Mouse (Mus musculus) liver, postnatal 0 days (tissue): ENCODE measurements at regions not wholly inside any gene's neighbourhood (a gene's known extent, or its start where the extent isn't known, plus 50 kb on each side); places are given as distances from the start of the nearest gene placed in this dataset.

Source experiments
- ATAC-seq: fragments of 200-750 bp; cut with Nextera tagmentation; 2 replicates; pipeline ENCODE4 v1.8.0; 2017; ENCODE audit warnings: mild to moderate bottlenecking, moderate library complexity
- DNase-seq: peaks from one replicate; pipeline ENCODE4 v3.0.0-alpha.2; 2016
- H3K27ac ChIP-seq: fragments of 300-500 bp; sonication (generic); 2 replicates; pipeline ENCODE4 v1.5.1; 2014; ENCODE audit warnings: antibody characterized with exemption, moderate library complexity, mild to moderate bottlenecking, low read depth
- H3K27me3 ChIP-seq: fragments of 300-500 bp; sonication (generic); 2 replicates; pipeline ENCODE4 v1.6.1; 2014; ENCODE audit warnings: low read length, control low read depth, mixed read lengths; ENCODE audit not compliant: insufficient read depth
- H3K36me3 ChIP-seq: fragments of 300-500 bp; sonication (generic); replicated peaks from 2 replicates; pipeline ENCODE4 v1.6.1; 2014; ENCODE audit warnings: mild to moderate bottlenecking, control low read depth, low read length, moderate library complexity, mixed read lengths; ENCODE audit not compliant: insufficient read depth
- H3K4me1 ChIP-seq: fragments of 300-500 bp; sonication (generic); 2 replicates; pipeline ENCODE4 v1.6.1; 2014; ENCODE audit warnings: antibody characterized with exemption, mild to moderate bottlenecking, control low read depth; ENCODE audit not compliant: insufficient read depth
- H3K4me2 ChIP-seq: fragments of 300-500 bp; sonication (generic); 2 replicates; pipeline ENCODE4 v1.6.1; 2014; ENCODE audit warnings: low read depth, mild to moderate bottlenecking, low read length, moderate library complexity, mixed read lengths
- H3K4me3 ChIP-seq: fragments of 300-500 bp; sonication (generic); 2 replicates; pipeline ENCODE4 v1.5.1; 2014; ENCODE audit warnings: low read depth, low read length
- H3K9ac ChIP-seq: fragments of 300-500 bp; sonication (generic); replicated peaks from 2 replicates; pipeline ENCODE4 v1.6.1; 2014; ENCODE audit warnings: mild to moderate bottlenecking, moderate library complexity
- H3K9me3 ChIP-seq: fragments of 300-500 bp; sonication (generic); 2 replicates; pipeline ENCODE4 v1.6.1; 2016; ENCODE audit warnings: mild to moderate bottlenecking, control low read depth, low read length, mixed read lengths
- CTCF ChIP-seq: sonication (generic); IDR thresholded peaks from 2 replicates; pipeline ENCODE4 v1.5.1; 2016; ENCODE audit warnings: antibody characterized with exemption, low read depth
- EP300 ChIP-seq: IDR thresholded peaks from 2 replicates; pipeline ENCODE4 v1.6.1; 2016; ENCODE audit warnings: antibody characterized with exemption, low read depth, mild to moderate bottlenecking
- WGBS: fragments of 180-500 bp; shearing (Covaris S2); extraction: QIAGEN DNeasy Blood & Tissue Kit; methylation state at CpG from one replicate; pipeline ENCODE4 v1.1.7; 2014; ENCODE audit not compliant: insufficient replicate concordance; 5-methylcytosine and 5-hydroxymethylcytosine counted together

DNA sequence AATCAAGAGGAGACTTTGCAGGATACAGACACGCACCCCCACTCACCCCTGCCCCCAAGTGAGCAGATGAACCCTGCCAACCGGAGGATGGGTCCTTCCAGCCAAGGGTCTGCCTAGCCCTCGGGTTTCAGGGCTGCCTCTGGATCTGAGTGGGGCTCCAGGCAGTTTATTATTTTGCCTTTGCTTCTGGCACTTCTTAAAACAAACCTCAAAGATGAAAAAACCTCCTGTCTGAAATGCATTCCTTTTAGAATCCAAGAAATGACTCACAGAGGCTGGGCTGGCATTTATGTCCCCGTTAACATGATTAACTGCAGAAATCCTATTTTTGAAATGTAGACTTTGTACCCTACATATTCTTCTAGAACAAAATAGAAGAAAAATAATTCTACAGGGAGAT, 76.3 kb downstream of the Ets2 start:
- no peak for DNase-seq
- H3K9me3 ChIP-seq, result no peaks in the 10 kb centered on the region
- no peak overlapping the region for H3K27ac ChIP-seq
- no peaks in the 10 kb centered on the region for H3K36me3 ChIP-seq
- no peaks in the 10 kb centered on the region for H3K4me1 ChIP-seq
- H3K4me3 ChIP-seq, result no peak overlapping the region
- H3K9ac ChIP-seq, result no peak overlapping the region
- no peaks in the 10 kb centered on the region for H3K27me3 ChIP-seq
- ATAC-seq, result no peak
- no peak for TF ChIP-seq CTCF
- TF ChIP-seq EP300, result no peak
- 70% methylated on average over 4 of the region's 4 CpGs for WGBS
- H3K4me2 ChIP-seq, result no peak overlapping the region

DNA sequence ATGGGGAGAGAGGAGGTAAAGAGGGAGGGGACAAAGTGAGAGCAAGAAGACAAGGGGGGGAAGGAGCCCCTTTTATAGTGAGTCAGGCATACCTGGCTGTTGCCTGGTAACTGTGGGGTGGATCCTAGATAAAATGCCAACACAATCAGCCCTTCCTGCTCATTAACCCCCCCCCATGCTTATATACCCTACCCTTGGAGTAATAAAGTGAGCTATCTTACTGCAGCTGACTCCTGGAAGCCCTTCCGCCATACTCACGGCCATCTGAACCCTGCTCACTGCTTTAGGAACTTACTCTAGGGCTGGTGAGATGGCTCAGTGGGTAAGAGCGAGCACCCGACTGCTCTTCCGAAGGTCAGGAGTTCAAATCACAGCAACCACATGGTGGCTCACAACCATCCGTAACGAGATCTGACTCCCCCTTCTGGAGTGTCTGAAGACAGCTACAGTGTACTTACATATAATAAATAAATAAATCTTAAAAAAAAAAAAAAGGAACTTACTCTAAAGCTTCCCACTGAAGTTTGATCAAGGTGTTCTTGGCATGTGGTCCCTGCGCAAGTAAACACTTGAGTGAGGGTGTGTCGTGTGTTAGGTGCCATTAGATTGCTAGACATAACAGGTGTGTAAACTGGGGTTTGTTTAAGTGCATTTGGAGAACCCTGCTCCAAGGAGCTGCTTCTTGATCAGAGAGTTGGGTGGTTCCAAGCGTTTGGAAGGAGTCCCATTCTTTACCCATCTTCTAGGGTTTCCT, 74.9 kb downstream of the Ets2 start:
- no peaks in the 10 kb centered on the region for H3K4me1 ChIP-seq
- H3K27me3 ChIP-seq, result no peaks in the 10 kb centered on the region
- H3K36me3 ChIP-seq, result no peaks in the 10 kb centered on the region
- no peak overlapping the region for H3K9ac ChIP-seq
- no peak overlapping the region for H3K4me3 ChIP-seq
- no peak overlapping the region for H3K4me2 ChIP-seq
- ATAC-seq (no peak), DNase-seq (no peak)
- H3K27ac ChIP-seq, result no peak overlapping the region
- no peak for TF ChIP-seq EP300
- TF ChIP-seq CTCF, result no peak
- no peaks in the 10 kb centered on the region for H3K9me3 ChIP-seq
- WGBS, result 78% methylated on average over 10 of the region's 10 CpGs

DNA sequence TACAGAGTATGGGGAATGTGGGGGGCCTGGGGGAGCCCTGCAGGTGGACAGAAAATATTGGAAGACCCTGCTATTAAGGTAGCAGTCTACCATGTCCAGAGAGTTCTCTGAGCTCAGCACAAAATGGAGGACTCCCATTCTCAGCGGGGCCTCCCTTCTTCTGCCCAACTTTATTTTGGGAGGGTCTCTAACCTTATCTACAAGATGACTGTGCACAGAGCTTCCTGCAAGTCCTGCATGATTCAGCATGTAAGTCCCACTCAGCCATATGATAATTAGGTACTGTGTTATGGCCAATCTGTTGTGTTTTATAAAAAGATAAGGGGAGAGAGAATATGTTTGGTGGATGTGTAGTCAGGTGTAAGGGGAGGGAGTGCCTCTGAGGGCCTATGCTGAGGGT, 74.1 kb downstream of the Ets2 start:
- Histone ChIP-seq H3K4me3 (no peak overlapping the region), H3K36me3 (no peaks in the 10 kb centered on the region), H3K4me2 (no peak overlapping the region), H3K4me1 (no peaks in the 10 kb centered on the region), H3K9me3 (no peaks in the 10 kb centered on the region), H3K9ac (no peak overlapping the region), H3K27ac (no peak overlapping the region), H3K27me3 (no peaks in the 10 kb centered on the region)
- TF ChIP-seq EP300 (no peak), CTCF (no peak)
- DNase-seq (no peak), ATAC-seq (no peak)
- 54% methylated on average over 1 of the region's 1 CpGs for WGBS

DNA sequence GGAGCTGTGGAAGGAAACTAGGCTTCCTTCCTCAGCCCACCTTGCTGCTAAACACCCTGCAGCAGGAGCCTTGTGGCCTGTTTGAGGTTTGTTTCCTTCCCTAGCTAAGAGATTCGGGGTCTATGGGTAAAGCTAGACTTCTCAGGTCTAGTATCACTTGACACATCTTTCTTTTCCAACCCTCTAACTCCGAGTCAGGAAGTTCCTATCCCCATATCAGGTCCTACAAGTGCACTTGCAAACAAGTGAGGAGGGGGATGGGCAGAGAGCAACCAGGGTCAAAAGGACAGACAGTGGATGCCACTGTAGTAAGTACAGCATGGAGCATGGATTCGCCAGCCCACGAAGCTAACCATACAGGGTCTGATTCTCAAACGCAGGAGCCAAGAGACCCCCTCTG, 73.5 kb downstream of the Ets2 start:
- WGBS, result 45% methylated on average over 5 of the region's 5 CpGs
- Histone ChIP-seq H3K4me1 (peaks cover 3% of the 10 kb centered on the region; the same call in 1 of the 2 replicates), H3K4me3 (no peak overlapping the region), H3K4me2 (no peak overlapping the region), H3K27me3 (no peaks in the 10 kb centered on the region), H3K9me3 (no peaks in the 10 kb centered on the region), H3K27ac (no peak overlapping the region), H3K9ac (no peak overlapping the region), H3K36me3 (no peaks in the 10 kb centered on the region)
- TF ChIP-seq EP300 (no peak), CTCF (no peak)
- ATAC-seq, result no peak
- no peak for DNase-seq

DNA sequence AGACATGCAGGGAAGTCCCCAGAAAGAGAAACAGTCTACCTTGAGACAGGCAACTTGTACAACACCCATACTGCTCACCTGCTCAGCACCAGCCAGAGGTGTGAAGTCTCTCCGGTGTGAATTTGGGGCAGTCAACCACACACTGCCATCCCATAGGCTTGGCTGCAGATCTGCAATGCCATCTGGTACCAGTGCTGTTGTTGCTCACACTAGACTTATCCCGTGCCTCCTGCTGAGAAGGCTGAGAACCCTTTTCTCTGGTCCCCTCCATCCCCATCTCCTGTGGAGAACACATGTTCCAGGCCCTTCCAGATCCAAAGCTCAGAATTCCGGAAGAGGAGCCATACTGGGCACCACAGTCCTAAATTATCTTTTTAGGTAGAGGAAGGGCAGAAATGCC, 71.3 kb downstream of the Ets2 start:
- TF ChIP-seq CTCF, result no peak
- TF ChIP-seq EP300, result no peak
- Histone ChIP-seq H3K27ac (no peak overlapping the region), H3K4me2 (no peak overlapping the region), H3K4me3 (no peak overlapping the region), H3K36me3 (no peaks in the 10 kb centered on the region), H3K27me3 (no peaks in the 10 kb centered on the region), H3K4me1 (peaks cover 6% of the 10 kb centered on the region; the same call in 1 of the 2 replicates), H3K9me3 (no peaks in the 10 kb centered on the region), H3K9ac (no peak overlapping the region)
- WGBS, result 85% methylated on average over 3 of the region's 3 CpGs
- no peak for DNase-seq
- ATAC-seq, result no peak
